Mouse (Mus musculus) neural tube, embryonic 12.5 days (tissue): ENCODE measurements at regions not wholly inside any gene's neighbourhood (a gene's known extent, or its start where the extent isn't known, plus 50 kb on each side); places are given as distances from the start of the nearest gene placed in this dataset.

ENCODE experiments used
- ATAC-seq: fragments of 200-750 bp; cut with Nextera tagmentation; 2 replicates; pipeline ENCODE4 v1.8.0; 2017; ENCODE audit warnings: low read depth, mild to moderate bottlenecking, moderate TSS enrichment, moderate library complexity; ENCODE audit not compliant: low FRiP score
- H3K27ac ChIP-seq: fragments of 300-500 bp; sonication (generic); 2 replicates; pipeline ENCODE4 v1.5.1; 2016
- H3K27me3 ChIP-seq: fragments of 300-500 bp; sonication (generic); replicated peaks from 2 replicates; pipeline ENCODE4 v1.6.1; 2016; ENCODE audit warnings: mild to moderate bottlenecking
- H3K36me3 ChIP-seq: fragments of 300-500 bp; sonication (generic); 2 replicates; pipeline ENCODE4 v1.6.1; 2016; ENCODE audit warnings: mild to moderate bottlenecking
- H3K4me1 ChIP-seq: fragments of 300-500 bp; sonication (generic); 2 replicates; pipeline ENCODE4 v1.6.1; 2016
- H3K4me2 ChIP-seq: fragments of 300-500 bp; sonication (generic); replicated peaks from 2 replicates; pipeline ENCODE4 v1.6.1; 2016; ENCODE audit warnings: mild to moderate bottlenecking
- H3K4me3 ChIP-seq: fragments of 300-500 bp; sonication (generic); 2 replicates; pipeline ENCODE4 v1.5.1; 2016
- H3K9ac ChIP-seq: fragments of 300-500 bp; sonication (generic); 2 replicates; pipeline ENCODE4 v1.6.1; 2016; ENCODE audit warnings: mild to moderate bottlenecking
- H3K9me3 ChIP-seq: fragments of 300-500 bp; sonication (generic); 2 replicates; pipeline ENCODE4 v1.6.1; 2016; ENCODE audit warnings: mild to moderate bottlenecking
- WGBS: fragments of 180-500 bp; shearing (Covaris S2); methylation state at CpG from one replicate; pipeline ENCODE4 v1.1.7; 2016; 5-methylcytosine and 5-hydroxymethylcytosine counted together

GRCm38 (mm10) chr3:56393134-56393533 lies 209.6 kb upstream of the Nbea start:
- Histone ChIP-seq H3K27ac (no peak overlapping the region), H3K27me3 (no peaks in the 10 kb centered on the region), H3K4me1 (no peaks in the 10 kb centered on the region), H3K9me3 (no peaks in the 10 kb centered on the region), H3K36me3 (no peaks in the 10 kb centered on the region), H3K9ac (no peak overlapping the region), H3K4me2 (no peak overlapping the region), H3K4me3 (no peak overlapping the region)
- ATAC-seq = no peak
- WGBS = 70% methylated on average over 5 of the region's 5 CpGs

- Histone ChIP-seq H3K27me3 (no peaks in the 10 kb centered on the region), H3K4me2 (no peak overlapping the region), H3K9me3 (0 out of 2 replicates have a peak, but pooled peaks cover 3% of the 10 kb centered on the region), H3K9ac (no peak overlapping the region), H3K4me3 (no peak overlapping the region), H3K4me1 (no peaks in the 10 kb centered on the region), H3K27ac (no peak overlapping the region), H3K36me3 (no peaks in the 10 kb centered on the region)
- no peak for ATAC-seq
These were observed 196.8 kb upstream of the Nbea start for GRCm38 (mm10) chr3:56380316-56380715.

DNA sequence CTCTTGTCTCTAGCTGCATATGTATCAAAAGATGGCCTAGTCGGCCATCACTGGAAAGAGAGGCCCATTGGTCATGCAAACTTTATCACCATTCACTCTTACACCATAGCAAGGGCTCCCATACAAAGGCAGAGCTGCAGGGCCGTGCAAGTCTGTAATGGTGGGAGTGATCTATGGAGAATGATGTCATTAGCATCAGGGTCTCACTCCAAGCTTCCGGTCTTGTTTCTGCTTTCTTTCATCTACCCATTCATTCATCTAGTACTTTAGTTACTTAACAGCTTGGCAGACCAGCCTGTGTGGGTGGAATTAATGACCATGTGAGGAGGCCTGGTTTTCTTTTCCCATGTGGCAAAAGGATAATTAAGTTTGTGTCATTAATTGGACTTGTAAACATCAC lies 196.0 kb upstream of the Nbea start:
- no peaks in the 10 kb centered on the region for H3K27me3 ChIP-seq
- H3K9ac ChIP-seq = no peak overlapping the region
- no peak overlapping the region for H3K4me2 ChIP-seq
- H3K9me3 ChIP-seq = 0 out of 2 replicates have a peak, but pooled peaks cover 3% of the 10 kb centered on the region
- no peak for ATAC-seq
- no peaks in the 10 kb centered on the region for H3K4me1 ChIP-seq
- H3K27ac ChIP-seq = no peak overlapping the region
- WGBS = 48% methylated on average over 3 of the region's 3 CpGs
- no peak overlapping the region for H3K4me3 ChIP-seq
- no peaks in the 10 kb centered on the region for H3K36me3 ChIP-seq

DNA sequence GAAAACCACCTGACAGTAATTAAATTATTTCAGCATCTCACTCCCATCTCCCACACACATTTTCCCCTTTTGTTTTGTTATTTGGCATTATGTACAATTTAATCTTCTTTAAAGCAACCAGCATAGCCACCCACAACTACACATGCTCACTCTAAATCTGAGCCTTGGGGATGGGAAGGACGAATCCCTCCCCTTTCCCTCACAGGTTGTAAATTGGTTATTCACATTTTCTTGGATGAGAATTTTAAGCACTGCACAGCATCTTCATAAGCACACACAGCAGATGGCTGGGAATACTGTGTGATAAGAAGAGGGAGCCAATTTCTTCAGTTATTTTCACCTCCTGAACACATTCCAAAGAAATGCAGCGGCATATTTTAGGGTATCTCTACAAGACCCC lies 179.0 kb upstream of the Nbea start:
- Histone ChIP-seq H3K4me1 (no peaks in the 10 kb centered on the region), H3K4me3 (no peak overlapping the region), H3K36me3 (no peaks in the 10 kb centered on the region), H3K9me3 (no peaks in the 10 kb centered on the region), H3K27ac (no peak overlapping the region), H3K9ac (no peak overlapping the region), H3K4me2 (no peak overlapping the region), H3K27me3 (no peaks in the 10 kb centered on the region)
- no peak for ATAC-seq
- 90% methylated on average over 2 of the region's 2 CpGs for WGBS

DNA sequence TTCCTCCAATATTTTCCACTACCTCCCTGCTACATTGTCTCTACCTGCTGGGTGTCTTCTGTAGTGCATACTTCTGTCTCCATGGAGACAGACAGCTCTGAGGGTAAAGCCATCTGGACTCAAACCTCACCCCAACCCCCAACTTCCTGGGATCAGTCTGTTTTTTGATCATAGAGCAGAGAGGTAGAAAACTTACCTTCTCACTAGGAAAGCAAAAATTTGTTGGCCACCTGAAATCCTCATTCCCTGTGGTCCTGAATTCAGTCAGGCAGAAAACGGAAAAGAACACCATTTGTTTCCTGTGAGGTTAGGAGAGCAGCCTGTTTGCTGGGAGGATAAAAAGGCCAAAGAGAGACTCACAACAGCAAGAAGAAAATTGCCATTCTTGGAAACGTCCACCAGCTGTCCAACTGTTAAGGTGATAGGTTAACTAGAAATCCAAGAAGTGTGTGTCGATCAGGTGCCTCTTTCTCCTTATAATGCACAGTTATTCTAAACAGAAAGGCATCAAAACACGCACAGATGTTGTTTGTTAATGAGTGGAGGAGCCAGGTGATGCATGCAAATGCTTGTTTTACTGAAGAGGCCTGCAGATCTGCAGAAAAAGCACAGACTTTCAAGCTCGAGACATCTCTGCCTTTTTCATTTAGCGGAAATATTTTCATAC lies 173.7 kb upstream of the Nbea start:
- no peaks in the 10 kb centered on the region for H3K9me3 ChIP-seq
- peak; percentile 77 for ATAC-seq
- H3K4me3 ChIP-seq = no peak overlapping the region
- no peak overlapping the region for H3K27ac ChIP-seq
- no peaks in the 10 kb centered on the region for H3K27me3 ChIP-seq
- no peak overlapping the region for H3K9ac ChIP-seq
- H3K4me2 ChIP-seq = no peak overlapping the region
- H3K4me1 ChIP-seq = peaks cover 8% of the 10 kb centered on the region
- WGBS = 62% methylated on average over 6 of the region's 6 CpGs
- no peaks in the 10 kb centered on the region for H3K36me3 ChIP-seq

DNA sequence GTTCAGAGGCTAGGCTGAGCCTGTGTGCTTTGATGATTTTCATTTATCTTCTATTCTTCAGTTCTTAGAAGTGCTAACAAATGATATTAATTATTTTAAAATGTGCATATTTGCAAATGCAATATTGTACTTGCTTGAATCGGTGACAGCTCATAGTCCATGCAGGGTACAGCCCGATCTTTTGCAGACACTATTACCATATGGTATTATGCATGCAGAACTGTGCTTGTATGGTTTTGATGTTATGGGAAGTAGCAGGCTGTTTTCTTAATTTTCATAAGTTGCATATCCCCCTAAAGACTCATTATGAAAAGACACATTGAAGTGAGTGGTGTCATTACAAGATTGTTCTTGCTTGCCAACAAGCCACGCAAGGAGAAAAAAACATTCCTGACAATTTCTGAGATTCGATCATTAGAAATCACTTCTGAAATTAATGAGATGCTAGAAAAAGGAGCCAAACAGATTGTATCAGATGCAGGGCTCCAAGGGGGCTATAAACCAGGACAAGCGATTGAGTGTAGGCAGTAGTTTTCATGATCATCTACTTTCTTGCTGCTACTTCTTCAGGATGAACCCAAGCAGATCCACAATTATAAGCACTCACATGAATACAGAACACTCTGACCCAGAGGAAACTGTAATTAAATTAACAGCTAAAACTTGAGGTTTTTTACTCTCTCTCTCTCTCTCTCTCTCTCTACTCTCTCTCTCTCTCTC lies 172.8 kb upstream of the Nbea start:
- no peaks in the 10 kb centered on the region for H3K27me3 ChIP-seq
- H3K36me3 ChIP-seq = no peaks in the 10 kb centered on the region
- 89% methylated on average over 5 of the region's 5 CpGs for WGBS
- H3K4me3 ChIP-seq = no peak overlapping the region
- no peak for ATAC-seq
- H3K27ac ChIP-seq = no peak overlapping the region
- H3K4me2 ChIP-seq = no peak overlapping the region
- no peaks in the 10 kb centered on the region for H3K9me3 ChIP-seq
- no peak overlapping the region for H3K9ac ChIP-seq
- peaks cover 8% of the 10 kb centered on the region for H3K4me1 ChIP-seq
